Mouse (Mus musculus) hematopoietic stem cell, adult 5-6 weeks (primary cell): ENCODE data around the gene Tor3a. TPM values are rescaled to one million over a fixed set of nuclear protein-coding genes. Genes with fewer than 3 reads are reported as not detected.

Source experiments
- ATAC-seq, 2 experiments: fragments of 125-278 bp in 1 of 2; replicated peaks in 1 of 2; 2 replicates each; pipeline ENCODE4 v1.8.0; 2016 to 2017; ENCODE audit warnings: inconsistent platforms in 2 of 2, mild to moderate bottlenecking in 2 of 2, moderate number of reproducible peaks in 2 of 2, low read depth in 1 of 2, moderate TSS enrichment in 1 of 2; ENCODE audit not compliant: low FRiP score in 2 of 2, poor library complexity in 2 of 2, severe bottlenecking in 2 of 2, insufficient read depth in 1 of 2, low TSS enrichment in 1 of 2
- total RNA-seq: library from RNA; stranded (forward); fragments of 172-1452, 232-1000 nt; gene quantifications from 2 replicates; pipeline ENCODE4 v1.2.3, GENCODE M21; 2017

Tor3a gene
- total RNA-seq, 1 experiment from 2014 or later, result 18.9 TPM

- no peak for ATAC-seq
These were observed 25.5 kb downstream of the Tor3a start for GRCm38 (mm10) chr1:156648705-156649104.

DNA sequence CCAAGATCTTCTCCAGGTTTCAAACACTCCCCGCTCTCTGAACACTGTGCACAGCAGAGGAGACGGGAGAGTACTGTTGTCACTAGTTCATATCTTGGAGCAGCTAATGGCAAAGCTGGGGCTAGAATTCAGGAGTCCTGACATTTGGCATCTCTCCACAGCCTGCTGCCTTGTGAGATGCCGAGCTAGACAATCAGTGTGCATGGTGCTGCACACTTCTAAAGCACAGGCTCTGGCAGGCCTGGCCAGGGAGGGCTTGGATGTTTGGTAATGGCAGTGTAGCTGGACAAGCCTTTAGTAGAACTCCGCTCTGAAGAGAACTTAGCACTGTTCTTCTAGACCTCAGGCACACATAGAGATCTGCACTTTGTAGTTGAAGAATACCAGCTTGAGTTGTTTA lies 28.2 kb downstream of the Tor3a start:
- no peak for ATAC-seq

- ATAC-seq, result no peak
These were observed 29.2 kb downstream of the Tor3a start for GRCm38 (mm10) chr1:156644780-156645523.

DNA sequence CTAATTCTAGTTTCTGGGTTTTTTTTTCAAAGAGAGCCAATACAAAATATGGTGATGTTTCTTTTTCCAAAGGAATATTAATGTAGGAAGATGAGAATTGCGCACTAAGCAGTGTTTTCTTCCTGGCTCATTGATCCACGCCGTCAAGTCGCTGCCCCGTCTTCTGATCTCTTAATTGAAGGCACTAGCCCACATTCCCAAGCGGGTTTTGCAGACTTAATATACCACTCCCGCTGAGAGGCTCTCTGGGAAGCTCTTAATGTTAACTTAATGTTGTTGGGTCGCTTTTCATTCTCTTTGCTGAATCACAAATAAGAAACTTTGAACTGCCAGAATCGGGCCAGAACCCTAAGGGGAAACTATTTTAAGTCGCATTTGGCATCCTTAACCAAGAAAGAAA lies 30.1 kb downstream of the Tor3a start:
- no peak for ATAC-seq

DNA sequence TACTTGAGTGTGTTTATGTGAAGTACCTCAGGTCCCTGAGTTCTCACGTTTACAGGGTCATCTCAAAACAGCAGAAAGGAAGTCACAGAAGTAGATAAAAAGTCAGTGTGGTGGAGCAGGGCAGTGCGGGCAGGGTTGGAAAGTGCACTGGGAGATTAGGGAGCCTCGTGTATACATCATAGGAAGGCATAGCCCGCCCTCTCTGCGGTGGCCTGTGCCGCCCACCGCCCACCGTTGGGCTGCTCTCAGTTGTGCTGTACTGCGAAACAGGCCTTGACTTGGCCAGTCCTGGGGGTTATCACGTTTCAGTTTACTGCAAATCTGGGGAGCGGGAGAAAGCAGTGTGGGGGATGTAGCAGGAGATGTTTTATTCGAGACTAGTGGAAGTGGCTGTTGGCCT lies 31.3 kb downstream of the Tor3a start:
- no peak for ATAC-seq

DNA sequence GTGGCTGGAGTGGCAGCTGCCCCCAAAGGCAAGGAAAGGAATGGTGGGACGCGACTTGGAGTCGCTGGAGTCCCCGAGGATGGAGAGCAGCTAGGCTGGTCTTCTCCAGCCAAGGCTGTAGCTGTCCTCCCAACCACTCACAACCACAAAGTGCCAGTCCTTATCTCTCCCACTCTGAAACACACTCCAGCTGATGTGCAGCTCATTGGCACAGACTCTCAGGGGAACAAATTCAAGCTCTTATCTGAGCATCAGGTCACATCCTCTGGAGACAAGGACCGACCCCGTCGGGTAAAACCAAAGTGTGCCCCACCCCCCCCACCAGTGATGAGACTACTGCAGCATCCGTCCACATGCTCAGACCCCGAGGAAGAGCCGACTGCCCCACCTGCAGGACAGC lies 32.3 kb downstream of the Tor3a start:
- no peak for ATAC-seq

DNA sequence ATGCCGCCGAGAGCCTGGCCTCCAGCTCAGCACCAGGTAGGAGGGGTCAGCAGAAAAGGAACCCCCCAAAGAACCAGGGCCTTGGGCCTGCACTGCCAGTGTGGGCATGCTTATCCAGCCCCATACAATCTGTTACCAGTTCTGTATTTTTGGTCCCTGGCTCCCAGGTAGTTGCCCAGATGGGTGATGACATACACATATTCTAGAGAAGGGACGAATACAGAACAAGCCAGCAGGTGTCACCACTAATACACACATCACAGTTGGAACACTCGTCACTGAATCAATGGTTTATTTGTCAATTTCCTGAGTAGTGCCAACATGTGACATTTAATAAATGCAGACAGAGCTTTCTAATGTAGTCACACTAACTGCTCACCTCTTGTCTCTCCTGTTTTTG lies 33.6 kb downstream of the Tor3a start:
- ATAC-seq, result peak in 1 of 2 experiments; percentile 7; a peak in 1 of 4 replicates

DNA sequence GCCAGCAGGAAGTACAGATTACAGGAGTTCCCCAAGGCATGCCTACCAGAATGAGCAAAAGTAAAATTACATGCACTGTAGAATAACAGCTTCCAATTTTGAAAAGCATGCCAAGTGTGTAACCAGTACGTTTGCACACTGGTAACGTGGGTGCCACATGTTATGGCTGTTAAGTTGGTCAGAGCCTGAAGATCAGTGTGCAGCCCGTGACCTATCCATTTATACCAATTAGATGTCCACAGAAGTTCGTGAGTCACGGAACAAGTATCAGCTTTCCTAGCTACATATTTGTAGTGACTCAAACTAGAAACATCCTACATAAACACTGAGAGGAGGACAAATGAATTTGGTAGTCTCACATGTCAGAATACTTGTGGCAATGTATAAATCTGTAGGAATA lies 34.7 kb downstream of the Tor3a start:
- ATAC-seq, result no peak

GRCm38 (mm10) chr1:156635148-156635547 lies 39.0 kb downstream of the Tor3a start:
- ATAC-seq, result no peak

- peak in 1 of 2 experiments; percentile 45; a peak in 2 of 4 replicates for ATAC-seq
These were observed 41.1 kb downstream of the Tor3a start for GRCm38 (mm10) chr1:156633095-156633494.

DNA sequence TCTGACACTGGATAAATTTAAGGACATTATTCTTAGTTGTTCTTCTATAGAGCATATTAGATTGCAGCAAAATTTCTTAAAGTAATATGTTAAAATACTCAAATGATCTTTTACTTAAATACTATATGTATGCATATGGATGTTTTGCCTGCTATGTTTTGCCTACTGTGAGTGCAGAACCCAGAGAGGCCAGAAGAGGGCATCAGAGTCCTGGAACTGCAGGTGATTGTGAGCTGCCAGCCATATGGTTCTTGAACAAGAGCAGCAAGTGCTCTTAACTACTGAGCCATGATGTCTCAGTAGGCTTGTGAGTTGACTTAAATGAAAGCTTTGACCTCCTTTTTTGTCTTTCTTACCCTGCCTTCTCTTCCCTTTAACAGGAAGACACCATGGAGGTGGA lies 43.2 kb downstream of the Tor3a start:
- ATAC-seq, result 0 out of 4 replicates have a peak, but pooled peaks of 1 of the 2 experiments have one; percentile 29

DNA sequence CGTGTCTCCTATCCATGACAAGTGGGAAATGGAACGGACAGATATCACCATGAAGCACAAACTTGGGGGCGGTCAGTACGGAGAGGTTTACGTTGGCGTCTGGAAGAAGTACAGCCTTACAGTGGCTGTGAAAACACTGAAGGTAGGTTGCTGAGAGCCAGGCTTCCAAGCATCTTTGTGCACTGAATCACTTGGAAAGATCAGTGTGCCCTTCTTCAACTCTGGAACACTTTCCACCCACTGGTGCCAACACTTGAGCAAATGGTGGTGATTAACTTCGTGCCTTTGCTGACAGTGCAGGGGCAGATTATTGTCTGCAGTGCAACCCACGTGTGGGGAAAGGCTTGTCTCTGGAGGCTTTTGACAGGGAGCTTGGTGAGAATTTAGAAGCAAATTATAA lies 44.2 kb downstream of the Tor3a start:
- no peak for ATAC-seq

GRCm38 (mm10) chr1:156626729-156627128 lies 47.4 kb downstream of the Tor3a start:
- no peak for ATAC-seq

DNA sequence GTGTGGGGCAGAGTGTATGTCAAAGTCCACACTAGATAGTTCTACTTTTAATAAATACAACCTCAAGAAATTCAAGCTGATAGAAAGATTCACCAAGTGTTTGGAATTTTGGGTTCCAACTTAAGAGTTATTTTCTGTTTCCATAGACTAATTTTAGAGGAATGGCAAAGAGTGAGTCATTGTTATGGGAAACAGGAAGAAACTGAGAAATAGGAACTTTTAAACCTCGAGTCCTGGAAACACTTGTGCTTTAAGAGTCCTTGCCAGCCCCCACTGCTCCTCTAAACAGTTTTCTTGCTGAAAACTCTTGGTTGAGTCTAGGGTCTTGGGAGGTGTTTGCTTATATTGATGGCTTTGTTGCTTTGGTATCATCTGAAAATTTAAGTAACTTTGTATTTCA lies 49.9 kb downstream of the Tor3a start:
- no peak for ATAC-seq

- no peak for ATAC-seq
These were observed 53.2 kb downstream of the Tor3a start for GRCm38 (mm10) chr1:156620951-156621350.

GRCm38 (mm10) chr1:156620292-156620909 lies 53.8 kb downstream of the Tor3a start:
- ATAC-seq, result no peak

- no peak for ATAC-seq
These were observed 56.3 kb downstream of the Tor3a start for GRCm38 (mm10) chr1:156617811-156618210.

- ATAC-seq, result 0 out of 4 replicates have a peak, but pooled peaks of 1 of the 2 experiments have one; percentile 3
These were observed 57.1 kb downstream of the Tor3a start for GRCm38 (mm10) chr1:156616989-156617598.
